Mouse (Mus musculus) layer of hippocampus, postnatal 14 days (tissue): ENCODE results near the gene Synm. TPM values are rescaled to one million over a fixed set of nuclear protein-coding genes. Genes with fewer than 3 reads are reported as not detected.

Source experiments
- DNase-seq, 2 experiments: peaks; one replicate each; pipeline ENCODE4 v3.0.0; 2021 to 2022; ENCODE audit warnings: low spot score in 2 of 2, mixed read lengths in 1 of 2
- microRNA-seq, 2 experiments: library from miRNA; unstranded; fragments of <30 nt; microRNA quantifications; one replicate each; pipeline ENCODE4 v1.2.0; 2021
- total RNA-seq, 2 experiments: library from RNA; stranded (reverse); gene quantifications; 2 replicates each; pipeline ENCODE4 v1.2.3; 2021

Synm gene
- total RNA-seq, 2 experiments from 2014 or later, result 23.1 to 24.4 TPM

DNA sequence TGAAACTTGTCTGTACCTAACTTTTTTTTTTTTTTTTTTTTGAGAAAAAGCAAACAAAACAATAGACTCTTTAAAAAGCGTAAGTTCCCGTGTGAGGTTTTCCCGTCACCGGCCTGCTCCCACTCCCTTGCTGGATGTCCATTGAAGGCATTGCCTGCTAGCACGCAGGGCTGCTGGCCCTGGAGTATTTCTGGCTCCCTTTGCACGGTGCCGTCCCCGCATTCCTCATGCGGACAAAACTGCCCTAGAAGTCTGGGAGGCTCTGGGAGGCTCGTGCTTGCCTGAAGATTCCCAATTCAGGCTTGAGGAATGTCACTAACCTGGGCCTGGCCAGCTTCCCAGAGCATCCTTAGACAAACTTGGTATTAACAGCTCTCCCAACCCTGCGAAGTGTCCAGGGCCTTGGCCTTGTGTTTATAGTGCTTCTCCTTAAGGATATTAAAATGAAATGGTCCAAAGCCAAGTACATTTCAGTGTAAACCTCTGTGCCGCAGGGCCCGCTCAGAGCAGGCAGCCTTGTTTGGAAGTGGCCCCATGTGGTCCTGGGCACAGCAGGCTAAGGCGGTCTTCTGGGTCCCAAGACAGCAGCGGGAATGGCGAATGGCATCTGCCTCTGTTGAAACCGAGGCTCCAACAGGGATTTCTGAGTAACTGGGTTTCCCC lies 58.2 kb downstream of the Synm start:
- DNase-seq, result no peak

DNA sequence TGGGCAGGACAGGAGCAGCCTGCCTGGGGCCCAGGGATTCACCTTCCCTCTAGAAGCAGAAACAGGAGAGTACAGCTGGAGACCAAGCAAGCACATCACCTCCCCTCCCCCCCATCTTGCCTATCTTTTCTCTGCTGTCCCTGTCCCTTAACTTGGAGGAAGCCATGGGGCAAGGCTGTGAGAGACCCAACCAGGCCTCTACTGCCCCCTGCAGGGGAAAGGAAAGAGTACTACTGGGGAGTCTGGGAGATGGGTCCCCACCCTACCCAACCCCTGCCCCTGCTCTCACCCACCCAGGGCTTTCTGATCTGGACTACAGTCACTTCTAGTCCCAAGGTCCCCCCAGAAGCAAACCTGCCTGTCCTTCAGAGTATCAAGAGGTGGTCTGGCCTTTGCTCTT lies 58.7 kb downstream of the Synm start:
- peak in 1 of 2 experiments; percentile 19 for DNase-seq

DNA sequence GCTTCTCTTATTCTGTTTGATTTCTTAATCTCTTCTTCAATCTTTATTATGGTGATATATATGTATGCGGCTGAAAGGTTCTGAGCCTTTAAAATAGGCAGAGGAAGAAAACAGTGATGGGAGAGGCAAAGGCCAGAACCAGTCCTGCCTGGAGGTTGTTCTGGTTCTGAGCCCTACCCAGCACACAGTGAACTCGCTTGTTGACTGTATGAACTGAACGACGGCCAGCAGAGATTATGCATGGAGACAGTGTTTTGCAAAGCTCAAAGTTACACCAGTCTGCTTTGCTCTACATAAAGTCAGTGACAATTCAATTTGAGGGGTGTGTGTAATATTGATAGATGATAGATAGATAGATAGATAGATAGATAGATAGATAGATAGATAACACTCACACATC lies 60.2 kb downstream of the Synm start:
- no peak for DNase-seq

DNA sequence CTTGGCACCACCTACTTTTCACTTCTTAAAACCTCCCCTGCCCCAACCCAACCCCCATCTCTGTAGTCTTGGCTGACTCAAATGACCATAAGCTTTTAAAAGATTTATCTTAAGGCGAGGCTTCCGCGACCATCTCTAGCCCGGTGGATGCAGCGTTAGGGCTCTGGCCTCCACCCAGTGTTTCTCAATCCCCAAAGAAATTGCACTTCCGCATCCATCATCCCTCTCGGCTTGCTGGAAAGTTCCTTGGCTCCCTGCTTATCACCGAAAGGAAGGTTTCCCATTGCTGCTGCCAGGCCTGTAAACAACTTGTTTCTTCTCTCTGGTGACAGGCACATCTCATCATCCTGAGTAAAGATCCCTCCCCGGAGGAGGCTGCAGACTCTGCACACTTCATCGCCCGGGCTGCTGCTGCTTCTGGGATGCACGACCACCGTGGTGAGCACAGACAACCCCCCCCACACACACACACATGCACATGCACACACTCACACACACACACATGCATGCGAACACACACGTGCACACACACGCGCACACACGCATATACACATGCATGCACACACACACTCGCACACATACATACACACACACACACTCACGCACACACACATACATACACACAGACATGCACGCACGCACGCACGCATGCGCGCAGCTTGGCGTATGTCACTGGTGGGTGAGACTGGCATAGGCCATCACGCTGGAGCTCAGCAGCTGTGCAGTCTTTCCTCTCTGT lies 61.5 kb downstream of the Synm start:
- no peak for DNase-seq

DNA sequence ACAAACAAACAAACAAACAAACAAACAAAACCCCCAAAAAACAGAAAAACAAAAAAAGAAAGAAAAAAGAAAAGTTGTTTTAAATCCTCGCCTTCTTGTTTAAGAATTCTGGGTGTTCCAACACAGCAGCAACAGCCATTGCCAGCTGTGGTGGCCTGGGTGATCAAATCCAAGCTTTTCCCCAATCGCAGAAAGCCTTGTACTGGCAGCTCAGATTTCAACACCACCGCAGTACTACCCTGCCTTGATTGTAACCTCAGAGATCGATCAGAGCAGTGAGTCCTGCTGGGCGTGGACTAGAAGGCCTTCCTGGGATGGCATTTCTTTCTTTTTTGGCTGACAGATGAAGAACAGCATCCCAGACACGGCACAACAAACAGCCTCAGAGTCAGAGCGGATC lies 63.6 kb downstream of the Synm start:
- no peak for DNase-seq

DNA sequence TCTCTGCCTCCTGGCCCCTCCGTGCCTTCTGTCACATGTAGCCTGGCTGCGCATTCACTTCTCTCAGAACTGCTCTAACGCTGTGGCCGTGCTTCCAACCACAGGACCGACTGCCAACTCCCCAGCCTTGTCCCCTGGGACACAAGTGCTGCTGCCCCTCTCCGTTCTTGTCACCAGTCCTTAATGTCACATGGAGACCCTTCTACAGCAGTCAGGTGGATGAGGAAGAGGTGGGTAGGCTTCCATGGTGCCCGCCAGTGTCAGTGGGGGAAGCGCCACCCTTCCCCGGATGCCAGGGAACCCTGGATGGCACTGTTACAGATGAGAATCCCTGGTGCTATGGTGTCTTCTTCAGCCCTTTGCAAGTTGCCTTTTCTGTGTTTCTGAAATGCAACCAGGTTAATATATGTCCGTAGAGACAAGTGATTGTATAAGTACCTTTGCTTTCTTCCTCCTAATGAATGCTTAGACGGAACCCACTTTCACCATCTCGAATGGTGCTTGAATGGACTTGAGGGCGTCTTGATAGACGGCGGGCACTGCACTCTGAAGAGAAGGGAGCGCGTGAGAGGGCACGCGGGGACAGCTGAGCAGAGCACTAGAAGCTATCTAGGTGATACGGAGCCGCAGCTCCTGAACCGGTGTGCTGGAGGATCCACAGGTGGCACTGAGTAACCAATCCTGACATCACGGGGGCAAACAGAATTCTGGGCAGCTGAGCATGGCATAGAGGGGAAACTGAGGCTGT lies 66.6 kb downstream of the Synm start:
- no peak for DNase-seq

DNA sequence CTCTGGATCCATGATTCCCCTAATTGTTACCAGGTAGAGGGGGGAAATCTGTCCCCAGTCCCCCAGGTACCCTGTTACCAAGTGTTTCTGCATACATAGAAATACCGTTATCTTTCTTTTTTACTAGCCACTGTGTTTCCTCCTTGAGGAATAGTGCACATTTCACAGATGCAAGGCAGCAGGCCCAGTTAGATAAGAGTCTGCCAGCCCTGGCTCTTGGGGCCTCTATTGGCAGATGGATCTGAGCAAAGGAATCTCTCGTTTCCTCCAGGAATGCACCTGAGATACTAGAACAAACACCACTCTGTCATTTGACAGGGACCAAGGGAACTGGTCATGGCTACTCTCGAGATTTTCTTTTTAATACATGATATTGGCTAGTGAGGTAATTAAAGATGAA lies 67.4 kb downstream of the Synm start:
- no peak for DNase-seq

DNA sequence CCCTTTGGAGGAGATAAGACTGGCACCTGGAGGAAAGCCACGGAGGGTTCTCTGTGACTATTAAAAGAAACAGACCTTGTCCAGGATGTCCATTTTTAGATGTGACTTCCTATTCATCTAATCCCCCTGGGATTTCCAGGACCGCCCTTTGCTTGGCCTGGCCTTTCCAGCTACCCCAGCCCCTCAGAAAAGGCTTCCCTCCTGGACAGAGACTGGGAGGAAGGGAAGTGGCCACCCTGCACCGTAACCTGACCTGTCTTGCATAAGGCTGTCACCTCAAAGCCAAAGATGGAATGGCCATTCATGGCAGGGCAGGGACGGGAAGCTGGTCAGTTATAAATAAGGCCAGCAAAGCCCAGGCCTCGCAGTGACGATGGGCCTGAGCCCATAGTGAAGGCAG lies 68.5 kb downstream of the Synm start:
- no peak for DNase-seq

DNA sequence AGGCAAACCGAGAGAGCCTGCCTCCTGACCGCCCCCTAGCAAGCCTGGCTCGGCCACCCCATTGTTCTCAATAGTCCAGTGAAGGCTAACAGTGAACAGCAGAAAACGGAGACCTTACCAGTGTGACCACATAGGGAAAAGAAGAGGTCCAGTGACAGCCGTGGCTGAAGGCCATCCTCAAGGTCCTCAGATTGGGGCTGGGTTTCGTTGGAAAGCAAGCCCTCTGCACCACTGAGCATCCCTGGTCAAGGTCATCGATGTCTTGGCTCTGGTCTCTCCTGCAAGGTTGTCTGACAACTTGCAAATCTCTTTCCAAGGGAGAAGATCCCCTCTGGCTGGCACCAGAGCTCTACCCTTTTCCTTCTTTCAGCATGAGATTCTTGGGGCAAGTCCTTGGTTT lies 69.7 kb downstream of the Synm start:
- DNase-seq, result no peak

DNA sequence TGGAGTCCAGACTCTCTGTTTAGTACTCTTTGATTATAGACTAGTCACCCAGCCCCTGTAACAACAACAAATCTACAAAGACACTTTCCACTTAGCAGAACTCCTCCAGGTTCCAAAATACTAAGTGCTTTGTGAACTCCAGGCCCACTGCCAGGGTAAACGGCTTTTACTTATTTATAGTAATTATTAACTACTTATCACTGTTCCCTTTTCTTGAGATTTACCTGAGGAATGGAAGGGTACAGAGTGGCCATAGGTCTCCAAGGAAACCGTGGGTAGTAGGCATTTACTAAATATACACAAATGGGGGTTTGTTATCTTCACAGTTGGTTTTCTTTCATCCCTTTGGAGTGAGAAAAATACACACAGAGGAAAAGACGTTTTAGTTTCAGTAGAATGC lies 71.3 kb downstream of the Synm start:
- DNase-seq, result no peak

DNA sequence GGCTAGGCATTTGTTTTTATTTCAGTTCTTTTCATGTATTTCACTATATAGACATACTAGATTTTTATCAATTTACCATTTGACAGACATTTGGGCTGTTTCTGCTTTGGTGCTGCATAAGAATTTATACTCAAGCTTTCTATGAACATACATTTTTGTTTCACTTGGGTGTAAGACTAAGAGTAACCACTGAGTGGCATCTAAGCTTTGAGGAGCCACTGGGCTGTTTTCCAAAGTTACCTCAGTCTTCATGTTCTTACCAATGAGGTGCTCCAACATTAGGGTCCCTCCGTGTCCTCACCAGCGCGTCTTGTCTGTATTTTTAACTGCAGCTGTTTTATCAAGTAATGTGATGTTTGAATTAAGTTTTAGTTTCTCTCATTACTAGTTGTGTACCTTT lies 73.0 kb downstream of the Synm start:
- DNase-seq, result no peak

DNA sequence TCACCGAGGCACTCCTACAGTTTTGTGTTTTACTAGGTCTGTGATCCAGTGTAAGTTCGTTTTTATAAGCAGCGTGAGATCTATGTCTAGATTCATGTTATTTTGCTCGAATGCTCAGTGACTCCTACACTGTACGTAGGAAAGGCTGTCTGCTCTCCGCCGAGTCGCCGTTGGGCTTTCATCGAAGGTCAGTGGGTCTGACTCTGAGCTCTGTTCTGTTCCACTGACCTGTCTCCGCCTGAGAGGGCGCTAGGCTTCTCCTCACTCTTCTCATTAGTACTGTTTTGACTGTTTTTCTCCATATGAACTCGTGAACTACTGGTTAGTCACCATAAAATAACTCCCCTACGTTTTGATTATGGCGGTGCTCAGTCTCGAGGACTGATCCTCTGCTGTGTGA lies 76.5 kb downstream of the Synm start:
- DNase-seq, result no peak

DNA sequence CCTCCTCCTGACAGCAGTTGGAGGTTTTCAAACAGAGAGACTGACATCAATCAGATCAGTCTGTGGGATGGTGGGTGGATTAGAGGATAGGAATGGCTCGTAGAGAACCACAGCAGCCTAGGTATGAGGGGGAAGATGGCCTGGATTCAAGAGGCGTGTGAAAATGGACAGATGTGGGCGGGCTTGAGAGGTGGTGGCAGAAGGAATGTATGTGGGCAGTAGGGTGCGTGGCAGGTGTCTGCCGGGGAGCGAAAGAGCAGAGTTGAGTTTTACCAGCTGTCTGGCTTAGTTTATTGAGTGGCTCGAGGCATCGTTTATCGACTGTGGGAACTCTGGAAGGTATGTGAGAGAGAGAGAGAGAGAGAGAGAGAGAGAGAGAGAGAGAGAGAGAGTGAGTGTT lies 78.5 kb downstream of the Synm start:
- DNase-seq, result no peak

Small RNAs within 50 kb of the gene (microRNA-seq; reads per million reads assigned to microRNA genes)
- gene Gm23844, result 0 reads per million in 2 experiments

Other genes with a start within 250 kb of the Synm start
- gene Lrrc28, start 114.5 kb downstream of the Synm start, total RNA-seq, result 10 to 100 TPM; 38.7 to 38.9 TPM
- 1 to 10 TPM; 8.3 to 9.7 TPM for gene Ttc23, start 112.3 kb downstream of the Synm start, total RNA-seq
- gene Igf1r, start 193.1 kb upstream of the Synm start, total RNA-seq, result 10 to 100 TPM; 39.0 to 41.0 TPM